Mouse (Mus musculus): Measurements from ENCODE around the gene Macc1. TPM values are rescaled to one million over a fixed set of nuclear protein-coding genes. Genes with fewer than 3 reads are reported as not detected.

Gene Macc1
- 0.05 and 0.17 TPM in 2 replicates for polyA plus RNA-seq (2014; fragmentation: Nextera tagmentation; extraction: Ambion mirVana)

GRCm38 (mm10) chr12:119313970-119314369 is at the start of gene Macc1:
Gene Macc1 (plus strand): TSS chr12:119314270.
- no peaks in the 10 kb centered on the region for H3K27me3 ChIP-seq (ENCODE audit: control insufficient read depth, insufficient read depth, low read length)
- no peaks in the 10 kb centered on the region for H3K9me3 ChIP-seq (ENCODE audit: control insufficient read depth, low read length)
- ATAC-seq (ENCODE audit: low FRiP score) (no peak), DNase-seq (ENCODE audit: low spot score, missing footprints) (no peak)
- H3K4me1 ChIP-seq (ENCODE audit: control insufficient read depth, insufficient read depth, low read length): no peaks in the 10 kb centered on the region
- H3K27ac ChIP-seq (ENCODE audit: low read depth, low read length): no peak within 1 kb of the TSS
- no peak within 1 kb of the TSS for H3K4me3 ChIP-seq (ENCODE audit: low read depth, low read length)
- no peaks in the 10 kb centered on the region for H3K36me3 ChIP-seq (ENCODE audit: control insufficient read depth, insufficient read depth, low read length)
- no peak within 1 kb of the TSS for H3K4me2 ChIP-seq
- no peak within 1 kb of the TSS for H3K9ac ChIP-seq (ENCODE audit: low read length)

GRCm38 (mm10) chr12:119264506-119264905 is 49.6 kb upstream of the Macc1 start:
- Histone ChIP-seq H3K4me2 (no peak overlapping the region), H3K36me3 (ENCODE audit: control insufficient read depth, insufficient read depth, low read length) (no peaks in the 10 kb centered on the region), H3K9me3 (ENCODE audit: control insufficient read depth, low read length) (no peaks in the 10 kb centered on the region), H3K4me1 (ENCODE audit: control insufficient read depth, insufficient read depth, low read length) (no peaks in the 10 kb centered on the region), H3K9ac (ENCODE audit: low read length) (no peak overlapping the region), H3K27me3 (ENCODE audit: control insufficient read depth, insufficient read depth, low read length) (no peaks in the 10 kb centered on the region), H3K27ac (ENCODE audit: low read depth, low read length) (no peak overlapping the region), H3K4me3 (ENCODE audit: low read depth, low read length) (no peak overlapping the region)
- ATAC-seq (ENCODE audit: low FRiP score) (no peak), DNase-seq (ENCODE audit: low spot score, missing footprints) (peak; percentile 26)
- whole genome bisulfite sequencing: 90% methylated on average over 3 of the region's 3 CpGs

GRCm38 (mm10) chr12:119268723-119269122 is 45.3 kb upstream of the Macc1 start:
- ATAC-seq (ENCODE audit: low FRiP score): no peak
- 62% methylated on average over 1 of the region's 1 CpGs for WGBS
- H3K9ac ChIP-seq (ENCODE audit: low read length): no peak overlapping the region
- no peak overlapping the region for H3K27ac ChIP-seq (ENCODE audit: low read depth, low read length)
- no peaks in the 10 kb centered on the region for H3K9me3 ChIP-seq (ENCODE audit: control insufficient read depth, low read length)
- H3K4me2 ChIP-seq: no peak overlapping the region
- no peak overlapping the region for H3K4me3 ChIP-seq (ENCODE audit: low read depth, low read length)
- H3K27me3 ChIP-seq (ENCODE audit: control insufficient read depth, insufficient read depth, low read length): no peaks in the 10 kb centered on the region
- peaks cover 11% of the 10 kb centered on the region for H3K4me1 ChIP-seq (ENCODE audit: control insufficient read depth, insufficient read depth, low read length)
- DNase-seq (ENCODE audit: low spot score, missing footprints): no peak
- no peaks in the 10 kb centered on the region for H3K36me3 ChIP-seq (ENCODE audit: control insufficient read depth, insufficient read depth, low read length)

GRCm38 (mm10) chr12:119270036-119270435 is 44.0 kb upstream of the Macc1 start:
- Histone ChIP-seq H3K27ac (ENCODE audit: low read depth, low read length) (no peak overlapping the region), H3K4me3 (ENCODE audit: low read depth, low read length) (no peak overlapping the region), H3K9ac (ENCODE audit: low read length) (no peak overlapping the region), H3K4me2 (no peak overlapping the region), H3K27me3 (ENCODE audit: control insufficient read depth, insufficient read depth, low read length) (no peaks in the 10 kb centered on the region), H3K9me3 (ENCODE audit: control insufficient read depth, low read length) (no peaks in the 10 kb centered on the region), H3K36me3 (ENCODE audit: control insufficient read depth, insufficient read depth, low read length) (no peaks in the 10 kb centered on the region), H3K4me1 (ENCODE audit: control insufficient read depth, insufficient read depth, low read length) (peaks cover 13% of the 10 kb centered on the region)
- 77% methylated on average over 2 of the region's 2 CpGs for WGBS
- DNase-seq (ENCODE audit: low spot score, missing footprints): no peak
- no peak for ATAC-seq (ENCODE audit: low FRiP score)

GRCm38 (mm10) chr12:119271964-119272363 is 42.1 kb upstream of the Macc1 start:
- H3K36me3 ChIP-seq (ENCODE audit: control insufficient read depth, insufficient read depth, low read length): no peaks in the 10 kb centered on the region

GRCm38 (mm10) chr12:119273605-119274004 is 40.5 kb upstream of the Macc1 start:
- peak overlapping the region; percentile 68 for H3K27ac ChIP-seq (ENCODE audit: low read depth, low read length)

More at GRCm38 (mm10) chr12:119271964-119272363, 42.1 kb upstream of the Macc1 start:
- Histone ChIP-seq H3K4me2 (no peak overlapping the region), H3K9ac (ENCODE audit: low read length) (no peak overlapping the region), H3K4me1 (ENCODE audit: control insufficient read depth, insufficient read depth, low read length) (peaks cover 13% of the 10 kb centered on the region), H3K4me3 (ENCODE audit: low read depth, low read length) (no peak overlapping the region), H3K27me3 (ENCODE audit: control insufficient read depth, insufficient read depth, low read length) (no peaks in the 10 kb centered on the region), H3K27ac (ENCODE audit: low read depth, low read length) (no peak overlapping the region), H3K9me3 (ENCODE audit: control insufficient read depth, low read length) (no peaks in the 10 kb centered on the region)
- DNase-seq (ENCODE audit: low spot score, missing footprints): no peak
- WGBS: 72% methylated on average over 1 of the region's 1 CpGs
- ATAC-seq (ENCODE audit: low FRiP score): no peak

GRCm38 (mm10) chr12:119276282-119276681 is 37.8 kb upstream of the Macc1 start:
- Histone ChIP-seq H3K27me3 (ENCODE audit: control insufficient read depth, insufficient read depth, low read length) (no peaks in the 10 kb centered on the region), H3K9ac (ENCODE audit: low read length) (no peak overlapping the region), H3K4me3 (ENCODE audit: low read depth, low read length) (no peak overlapping the region), H3K27ac (ENCODE audit: low read depth, low read length) (no peak overlapping the region), H3K36me3 (ENCODE audit: control insufficient read depth, insufficient read depth, low read length) (no peaks in the 10 kb centered on the region), H3K4me2 (no peak overlapping the region), H3K9me3 (ENCODE audit: control insufficient read depth, low read length) (no peaks in the 10 kb centered on the region), H3K4me1 (ENCODE audit: control insufficient read depth, insufficient read depth, low read length) (peaks cover 13% of the 10 kb centered on the region)
- DNase-seq (ENCODE audit: low spot score, missing footprints) (no peak), ATAC-seq (ENCODE audit: low FRiP score) (no peak)
- WGBS: 63% methylated on average over 1 of the region's 1 CpGs

More at GRCm38 (mm10) chr12:119273605-119274004, 40.5 kb upstream of the Macc1 start:
- no peak overlapping the region for H3K4me2 ChIP-seq
- H3K9me3 ChIP-seq (ENCODE audit: control insufficient read depth, low read length): no peaks in the 10 kb centered on the region
- 0% methylated on average over 1 of the region's 1 CpGs for WGBS
- no peaks in the 10 kb centered on the region for H3K27me3 ChIP-seq (ENCODE audit: control insufficient read depth, insufficient read depth, low read length)
- H3K4me1 ChIP-seq (ENCODE audit: control insufficient read depth, insufficient read depth, low read length): peaks cover 13% of the 10 kb centered on the region
- no peaks in the 10 kb centered on the region for H3K36me3 ChIP-seq (ENCODE audit: control insufficient read depth, insufficient read depth, low read length)
- DNase-seq (ENCODE audit: low spot score, missing footprints): peak; percentile 89
- no peak overlapping the region for H3K4me3 ChIP-seq (ENCODE audit: low read depth, low read length)
- H3K9ac ChIP-seq (ENCODE audit: low read length): no peak overlapping the region
- ATAC-seq (ENCODE audit: low FRiP score): peak; percentile 74; the same call in 1 of the 2 replicates

GRCm38 (mm10) chr12:119291618-119292017 is 22.5 kb upstream of the Macc1 start:
- DNase-seq (ENCODE audit: low spot score, missing footprints): no peak
- H3K27me3 ChIP-seq (ENCODE audit: control insufficient read depth, insufficient read depth, low read length): no peaks in the 10 kb centered on the region
- ATAC-seq (ENCODE audit: low FRiP score): no peak
- WGBS: 97% methylated on average over 6 of the region's 6 CpGs
- no peaks in the 10 kb centered on the region for H3K9me3 ChIP-seq (ENCODE audit: control insufficient read depth, low read length)
- H3K4me3 ChIP-seq (ENCODE audit: low read depth, low read length): no peak overlapping the region
- no peaks in the 10 kb centered on the region for H3K36me3 ChIP-seq (ENCODE audit: control insufficient read depth, insufficient read depth, low read length)
- H3K9ac ChIP-seq (ENCODE audit: low read length): no peak overlapping the region
- H3K27ac ChIP-seq (ENCODE audit: low read depth, low read length): no peak overlapping the region
- H3K4me2 ChIP-seq: no peak overlapping the region
- no peaks in the 10 kb centered on the region for H3K4me1 ChIP-seq (ENCODE audit: control insufficient read depth, insufficient read depth, low read length)

GRCm38 (mm10) chr12:119303618-119304017 is 10.5 kb upstream of the Macc1 start:
- Histone ChIP-seq H3K27me3 (ENCODE audit: control insufficient read depth, insufficient read depth, low read length) (no peaks in the 10 kb centered on the region), H3K4me1 (ENCODE audit: control insufficient read depth, insufficient read depth, low read length) (no peaks in the 10 kb centered on the region), H3K9me3 (ENCODE audit: control insufficient read depth, low read length) (no peaks in the 10 kb centered on the region), H3K9ac (ENCODE audit: low read length) (no peak overlapping the region), H3K36me3 (ENCODE audit: control insufficient read depth, insufficient read depth, low read length) (no peaks in the 10 kb centered on the region), H3K27ac (ENCODE audit: low read depth, low read length) (no peak overlapping the region), H3K4me2 (no peak overlapping the region), H3K4me3 (ENCODE audit: low read depth, low read length) (no peak overlapping the region)
- DNase-seq (ENCODE audit: low spot score, missing footprints) (no peak), ATAC-seq (ENCODE audit: low FRiP score) (no peak)

Data from midbrain, embryonic 11.5 days (tissue).